Mouse (Mus musculus) hindbrain, embryonic 12.5 days (tissue): Measurements from ENCODE around the gene Bola2. TPM values are rescaled to one million over a fixed set of nuclear protein-coding genes. Genes with fewer than 3 reads are reported as not detected.

ENCODE experiments used
- polyA plus RNA-seq: library from polyadenylated mRNA; unstranded; fragments of >200 nt; fragmentation: Nextera tagmentation; extraction: Ambion mirVana; gene quantifications from 2 replicates; pipeline ENCODE4 v1.2.1, GENCODE M21; 2016

Bola2 gene
- polyA plus RNA-seq, 1 experiment from 2014 or later, result 147 TPM

Other genes with a start within 250 kb of the Bola2 start
- 4.1 and 16.7 TPM in 2 replicates for gene Atp2a1, start 232.3 kb upstream of the Bola2 start, polyA plus RNA-seq
- gene Sh2b1, start 220.0 kb upstream of the Bola2 start, polyA plus RNA-seq, result 63.5 and 65.8 TPM in 2 replicates
- gene Tufm, start 208.0 kb upstream of the Bola2 start, polyA plus RNA-seq, result 113 and 116 TPM in 2 replicates
- 76.8 and 90.1 TPM in 2 replicates for gene Atxn2l, start 192.0 kb upstream of the Bola2 start, polyA plus RNA-seq
- 201 and 206 TPM in 2 replicates for gene Eif3c, start 129.0 kb upstream of the Bola2 start, polyA plus RNA-seq
- 0.39 and 0.43 TPM in 2 replicates for gene Apobr, start 110.5 kb upstream of the Bola2 start, polyA plus RNA-seq
- 31.7 and 33.7 TPM in 2 replicates for gene Cln3, start 109.6 kb upstream of the Bola2 start, polyA plus RNA-seq
- not detected in 2 replicates for gene Il27, start 100.5 kb upstream of the Bola2 start, polyA plus RNA-seq
- 2.8 and 3.8 TPM in 2 replicates for gene Nupr1, start 64.5 kb upstream of the Bola2 start, polyA plus RNA-seq
- 27.3 and 40.6 TPM in 2 replicates for gene Sgf29, start 46.1 kb upstream of the Bola2 start, polyA plus RNA-seq
- gene Sult1a1, start 19.0 kb upstream of the Bola2 start, polyA plus RNA-seq, result 0.65 and 1.4 TPM in 2 replicates
- 15.3 and 17.1 TPM in 2 replicates for gene Slx1b, start 383 bp downstream of the Bola2 start, polyA plus RNA-seq
- 53.6 and 56.9 TPM in 2 replicates for gene Coro1a, start 12.4 kb downstream of the Bola2 start, polyA plus RNA-seq
- gene Mapk3, start 64.2 kb downstream of the Bola2 start, polyA plus RNA-seq, result 63.6 and 67.8 TPM in 2 replicates
- 1.4 TPM in 2 replicates for gene Gdpd3, start 70.9 kb downstream of the Bola2 start, polyA plus RNA-seq
- 140 and 144 TPM in 2 replicates for gene Ypel3, start 81.6 kb downstream of the Bola2 start, polyA plus RNA-seq
- 0.48 and 1.1 TPM in 2 replicates for gene Tbx6, start 86.1 kb downstream of the Bola2 start, polyA plus RNA-seq
- 286 and 294 TPM in 2 replicates for gene Ppp4c, start 97.1 kb downstream of the Bola2 start, polyA plus RNA-seq
- gene Fam57b, start 102.3 kb downstream of the Bola2 start, polyA plus RNA-seq, result 23.7 and 24.9 TPM in 2 replicates
- not detected in 2 replicates for gene 4930451I11Rik, start 136.2 kb downstream of the Bola2 start, polyA plus RNA-seq
- gene Doc2a, start 152.0 kb downstream of the Bola2 start, polyA plus RNA-seq, result 4.3 and 4.4 TPM in 2 replicates
- 30.5 and 35.4 TPM in 2 replicates for gene Hirip3, start 166.6 kb downstream of the Bola2 start, polyA plus RNA-seq
- 89.0 and 92.6 TPM in 2 replicates for gene Ino80e, start 167.0 kb downstream of the Bola2 start, polyA plus RNA-seq
- 63.5 and 66.6 TPM in 2 replicates for gene Taok2, start 189.3 kb downstream of the Bola2 start, polyA plus RNA-seq
- gene Tmem219, start 227.5 kb downstream of the Bola2 start, polyA plus RNA-seq, result 21.8 and 23.0 TPM in 2 replicates
- gene Kctd13, start 233.5 kb downstream of the Bola2 start, polyA plus RNA-seq, result 58.1 and 59.3 TPM in 2 replicates